Mouse (Mus musculus) B cell, adult 2 months (primary cell): ENCODE data around the gene Znrf1.
"Not testable (repeated sequence)": the region's sequence is repeated elsewhere in the genome, so short reads cannot be mapped to it uniquely, and the experiment has no call there.

Experiments
- DNase-seq, 2 experiments: peaks; one replicate each; pipeline ENCODE4 v3.0.0; 2022

Gene Znrf1

DNA sequence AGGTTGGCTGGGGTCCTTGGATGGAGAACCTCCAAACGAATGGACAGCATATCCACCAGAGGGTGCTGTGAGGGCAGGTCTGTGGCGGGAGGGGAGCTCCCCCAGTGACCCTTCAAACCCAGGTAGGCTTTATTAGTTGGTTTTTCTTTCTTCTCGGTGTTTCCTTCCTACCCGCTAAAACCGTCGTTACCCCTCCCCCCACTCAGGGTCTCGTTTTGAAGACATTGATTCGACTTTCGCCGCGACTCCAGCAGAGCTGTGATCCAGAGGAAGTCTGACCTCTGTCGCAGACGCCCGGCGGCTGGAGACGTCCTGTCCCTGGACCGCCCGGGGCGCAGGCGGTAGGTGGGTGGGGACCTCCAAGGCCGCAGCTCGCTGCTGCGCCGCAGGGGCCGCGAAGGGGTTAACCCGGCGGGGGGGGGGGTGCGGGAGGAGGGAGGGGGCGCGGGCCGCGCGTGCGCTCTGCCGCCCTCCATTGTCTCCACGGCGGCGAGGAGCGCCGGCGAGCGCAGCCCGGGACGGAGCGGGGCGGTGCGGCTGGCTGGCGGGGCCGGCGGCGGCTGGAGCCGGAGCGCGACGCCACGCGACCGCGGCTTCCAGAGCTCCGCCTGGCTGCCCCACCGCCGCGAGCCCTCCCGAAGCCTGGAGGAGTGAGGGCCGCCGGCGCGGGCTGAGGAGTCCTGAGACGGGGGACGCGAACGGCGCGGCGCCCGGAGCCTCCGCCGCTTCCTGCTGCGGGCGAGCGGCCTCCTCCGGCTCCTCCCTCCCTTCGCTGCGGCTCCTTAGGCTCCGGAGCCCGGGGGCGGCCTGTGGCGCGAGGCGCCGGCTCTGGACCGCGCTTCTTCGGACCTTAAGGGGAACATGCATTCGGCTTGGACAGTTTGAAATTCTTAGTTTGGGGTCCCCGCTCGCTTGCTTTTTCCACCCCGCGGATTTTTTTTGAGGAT is at the start of gene Znrf1:
Gene Znrf1 (plus strand): TSS at position 67 of the 947 bp plus-strand sequence.
- DNase-seq: peak; percentile 71 to 72

DNA sequence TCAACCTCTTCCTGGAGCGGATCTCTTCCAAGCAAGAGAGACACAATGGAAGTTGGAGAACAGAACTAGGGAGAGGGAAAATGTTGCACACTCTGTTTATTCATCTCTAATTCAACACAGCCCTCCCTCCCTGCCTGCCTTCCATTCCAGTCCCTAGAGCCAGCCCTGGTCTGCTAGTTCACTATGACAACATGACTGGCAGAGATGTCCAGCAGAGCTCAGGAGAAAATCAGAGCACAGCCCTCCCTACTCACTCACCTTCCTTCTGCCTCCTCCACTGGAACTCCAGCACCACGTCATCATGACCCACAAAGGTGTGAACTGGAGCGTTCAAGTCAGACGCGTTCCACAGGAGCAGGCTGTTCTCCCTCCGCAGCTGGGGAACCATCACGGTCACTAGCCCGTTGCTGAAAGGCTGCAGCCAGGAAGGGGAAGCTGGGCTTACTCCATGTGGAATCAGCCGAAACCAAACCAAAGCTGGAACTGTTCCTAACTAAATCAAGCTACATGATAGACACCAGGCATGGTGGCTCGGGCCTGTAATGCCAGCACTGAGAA is 45.8 kb upstream of the Znrf1 start:
- DNase-seq: no peak

DNA sequence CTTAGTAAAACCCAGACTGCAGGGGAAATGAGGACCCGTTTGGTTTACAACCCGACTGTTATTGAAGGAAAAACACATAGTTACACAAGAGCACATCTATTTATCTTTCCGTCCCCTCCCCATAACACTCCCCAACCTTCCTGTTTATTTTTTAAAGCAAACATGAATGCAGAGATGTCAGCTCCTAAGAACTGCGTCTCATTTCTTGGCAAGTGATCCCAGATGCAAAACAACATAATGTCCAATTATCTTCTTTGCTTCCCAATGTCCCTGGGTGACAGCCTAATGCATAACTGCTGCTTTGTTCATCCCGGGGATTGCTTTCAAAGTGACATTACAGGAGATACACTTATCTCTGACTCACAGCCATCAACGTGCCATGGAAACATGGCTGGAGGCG is 44.7 kb upstream of the Znrf1 start:
- DNase-seq: no peak

DNA sequence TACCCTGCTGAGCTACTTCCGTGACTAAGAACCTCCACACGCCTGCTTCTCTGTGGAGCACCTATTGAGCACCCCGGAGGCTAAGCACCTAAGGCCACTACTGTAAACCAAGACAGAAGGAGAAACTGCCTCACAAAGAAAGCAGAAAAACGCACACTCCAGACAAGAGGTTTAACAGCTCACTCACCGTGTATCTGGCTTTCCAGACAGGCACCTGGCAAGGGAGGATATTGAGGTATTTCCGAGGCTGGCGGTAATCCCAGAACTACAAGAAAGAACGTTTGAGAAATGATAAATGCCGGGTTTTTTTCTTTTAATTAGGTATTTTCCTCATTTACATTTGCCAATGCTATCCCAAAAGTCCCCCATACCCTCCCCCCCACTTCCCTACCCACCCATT is 43.4 kb upstream of the Znrf1 start:
- DNase-seq: no peak

DNA sequence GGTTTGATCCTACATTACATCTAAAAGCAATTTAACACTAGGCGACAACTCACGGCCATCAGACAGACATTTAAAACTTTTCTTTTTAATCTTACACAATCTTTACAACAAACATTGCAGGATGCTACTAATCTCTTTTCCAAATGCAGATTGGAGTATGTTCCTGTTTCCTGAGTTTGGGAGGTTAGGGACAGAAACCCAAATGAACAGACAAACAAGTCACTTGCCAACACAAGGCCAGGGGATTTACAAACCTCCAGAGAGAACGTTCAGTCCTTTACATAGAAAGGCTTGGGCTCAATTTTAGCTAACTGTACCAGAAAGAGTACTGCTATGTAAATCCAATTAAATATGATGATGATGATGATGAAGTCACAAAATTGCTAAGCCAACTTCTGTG is 42.7 kb upstream of the Znrf1 start:
- DNase-seq: no peak

DNA sequence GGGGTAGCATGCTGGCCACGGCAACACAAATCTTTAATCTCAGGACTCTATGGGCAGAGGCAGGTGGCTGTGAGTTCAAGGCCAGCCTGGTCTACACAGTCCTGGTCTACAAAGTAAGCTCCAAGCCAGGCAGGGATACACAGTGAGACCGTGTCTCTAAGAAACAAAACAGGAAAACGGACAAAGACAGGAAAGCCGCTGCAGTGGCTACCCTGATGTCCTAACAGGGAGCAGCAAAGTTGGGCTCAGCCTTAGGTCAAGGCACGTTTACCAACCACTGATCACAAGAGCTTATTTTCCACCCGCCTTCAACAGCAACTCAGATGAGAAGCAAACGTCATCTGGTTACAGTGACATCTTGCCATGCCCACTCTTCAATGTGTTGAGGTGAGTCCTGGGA is 39.6 kb upstream of the Znrf1 start:
- no peak for DNase-seq

DNA sequence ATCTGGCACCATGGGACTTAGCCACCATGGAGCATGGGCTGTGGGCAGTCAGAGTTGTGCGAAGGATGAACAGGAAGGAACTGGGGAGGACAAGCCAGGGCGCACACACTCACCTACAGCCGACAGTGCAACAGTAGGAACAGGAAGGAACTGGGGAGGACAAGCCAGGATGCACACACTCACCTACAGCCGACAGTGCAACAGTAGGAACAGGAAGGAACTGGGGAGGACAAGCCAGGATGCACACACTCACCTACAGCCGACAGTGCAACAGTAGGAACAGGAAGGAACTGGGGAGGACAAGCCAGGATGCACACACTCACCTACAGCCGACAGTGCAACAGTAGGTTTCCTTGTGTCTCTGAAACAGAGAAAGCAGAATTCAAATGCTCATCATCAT is 37.6 kb upstream of the Znrf1 start:
- not testable (repeated sequence) for DNase-seq

DNA sequence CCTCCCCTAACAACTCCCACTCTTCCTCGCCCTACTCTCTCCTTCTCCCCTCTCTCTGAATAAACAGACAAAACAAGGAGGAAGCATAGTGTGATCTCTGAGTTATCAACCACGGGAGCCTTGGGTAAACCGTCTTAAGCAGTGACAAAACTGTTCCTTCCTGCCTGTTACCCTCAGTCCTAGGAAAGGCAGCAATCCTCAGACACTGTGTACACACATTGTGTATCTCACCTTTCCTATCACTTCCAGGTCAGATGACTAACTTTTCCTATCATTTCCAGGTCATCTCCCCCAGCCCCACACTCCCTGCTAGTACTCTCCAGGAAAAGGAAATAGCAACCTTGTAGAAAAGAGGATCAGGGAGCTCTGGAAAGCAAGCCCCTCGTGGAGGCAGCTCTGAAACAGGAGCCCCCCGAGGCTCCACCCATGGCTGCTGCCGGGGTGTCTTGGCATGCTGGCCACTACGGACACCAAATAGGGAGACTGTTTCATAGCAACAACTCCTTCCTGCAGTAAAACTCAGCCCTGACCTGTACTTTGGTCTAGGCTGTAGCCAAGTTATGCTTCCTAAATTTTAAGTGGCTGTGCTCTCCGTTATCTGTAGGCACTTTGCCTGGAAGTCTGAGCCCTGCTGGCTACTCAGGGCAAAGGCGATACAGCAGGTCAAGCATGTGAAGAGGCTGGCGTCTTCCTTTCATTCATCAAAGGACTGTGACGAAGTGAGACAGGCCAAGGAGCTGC is 34.0 kb upstream of the Znrf1 start:
- no peak for DNase-seq

DNA sequence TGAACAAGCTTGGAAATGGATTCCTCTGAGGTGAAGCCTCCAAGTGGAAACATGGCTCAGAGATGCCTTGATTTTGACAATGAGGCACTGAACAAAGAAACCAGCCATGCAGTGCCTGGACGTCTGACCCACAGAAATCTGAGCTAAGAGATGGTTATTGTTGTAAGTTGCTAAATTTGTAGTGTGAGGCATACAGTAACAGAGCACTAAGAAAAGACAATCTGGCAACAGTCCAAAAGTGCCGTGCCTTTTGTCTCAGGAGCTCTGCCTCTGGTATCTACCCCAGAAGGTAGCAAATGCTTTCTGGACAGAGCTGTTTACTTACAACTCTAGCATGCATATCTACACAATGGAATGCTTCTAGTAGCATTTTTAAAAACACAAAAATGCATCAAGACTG is 27.3 kb upstream of the Znrf1 start:
- no peak for DNase-seq

DNA sequence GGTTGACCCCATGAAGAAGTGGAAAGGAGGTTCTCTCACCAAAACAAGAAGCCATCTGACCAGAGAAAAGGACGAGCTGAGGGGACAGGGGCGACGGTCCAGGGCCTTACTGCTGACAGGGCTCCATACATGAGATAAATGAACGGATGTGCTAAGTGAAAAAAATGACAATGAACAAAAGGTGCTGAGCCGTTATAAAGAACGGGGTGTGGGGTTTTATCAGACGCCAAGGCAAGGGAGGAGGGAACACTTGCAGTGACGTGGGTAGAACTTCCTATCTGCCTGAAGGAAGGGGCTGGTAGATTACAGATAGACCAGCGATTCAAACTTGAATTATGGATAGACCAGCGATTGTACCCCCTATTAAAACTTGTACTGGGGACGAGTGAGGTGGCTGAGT is 26.6 kb upstream of the Znrf1 start:
- no peak for DNase-seq

DNA sequence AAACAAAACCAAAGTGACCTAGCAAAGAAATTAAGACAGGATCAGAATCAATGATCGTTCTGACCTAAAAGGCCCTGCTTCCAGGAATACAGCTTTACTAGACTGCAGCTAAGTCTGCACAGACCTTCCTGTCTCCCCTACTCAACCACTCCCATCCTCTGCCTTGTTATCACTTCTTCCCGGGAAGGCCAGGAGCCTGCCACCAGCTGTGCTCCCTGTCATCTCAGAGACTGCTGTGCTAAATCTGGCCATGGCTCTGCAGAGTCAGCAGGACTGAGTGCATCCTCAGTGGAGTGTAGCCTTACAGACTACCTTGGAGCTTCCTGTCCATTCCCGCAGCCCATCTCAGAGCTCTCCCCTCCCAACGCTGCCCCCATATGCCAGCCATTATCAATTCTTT is 25.5 kb upstream of the Znrf1 start:
- no peak for DNase-seq

DNA sequence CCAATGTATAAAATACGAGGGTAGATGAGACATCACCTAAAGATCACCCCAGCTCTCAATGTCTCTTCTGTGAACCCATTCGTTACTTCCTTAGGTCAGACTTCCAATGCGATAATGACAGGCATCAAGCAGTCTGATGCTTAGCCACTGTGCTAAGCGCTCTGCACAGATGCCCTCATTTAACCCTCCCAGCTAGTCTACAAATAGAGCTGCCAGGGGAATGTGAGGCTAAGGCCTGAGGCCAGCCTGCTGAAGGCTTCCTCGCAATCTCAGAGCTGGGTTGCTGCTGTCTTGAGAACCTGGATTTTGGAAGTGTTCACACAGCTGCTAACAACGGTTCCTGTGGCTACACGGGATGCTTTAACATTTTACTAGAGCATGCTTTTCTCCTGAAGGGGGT is 23.0 kb upstream of the Znrf1 start:
- DNase-seq: no peak

DNA sequence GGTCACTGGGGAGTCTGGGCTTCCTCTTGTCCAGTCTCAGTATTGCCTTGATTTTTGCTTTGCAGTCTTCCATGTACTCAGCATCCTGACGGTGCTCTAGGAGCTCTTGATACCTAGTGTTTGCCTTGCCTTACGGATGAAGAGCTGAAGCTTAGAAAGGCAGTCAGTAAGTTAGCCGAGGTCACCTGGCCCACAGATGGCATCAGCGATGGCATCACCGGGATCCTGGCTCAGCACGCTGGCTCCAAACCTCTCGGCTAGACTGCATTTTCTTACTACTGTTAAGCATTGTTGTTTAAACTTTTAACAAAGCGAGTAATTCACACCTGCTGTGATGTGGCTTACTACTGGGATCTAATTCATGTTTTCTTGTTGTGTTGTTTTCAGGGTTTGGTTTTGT is 22.5 kb upstream of the Znrf1 start:
- DNase-seq: no peak

DNA sequence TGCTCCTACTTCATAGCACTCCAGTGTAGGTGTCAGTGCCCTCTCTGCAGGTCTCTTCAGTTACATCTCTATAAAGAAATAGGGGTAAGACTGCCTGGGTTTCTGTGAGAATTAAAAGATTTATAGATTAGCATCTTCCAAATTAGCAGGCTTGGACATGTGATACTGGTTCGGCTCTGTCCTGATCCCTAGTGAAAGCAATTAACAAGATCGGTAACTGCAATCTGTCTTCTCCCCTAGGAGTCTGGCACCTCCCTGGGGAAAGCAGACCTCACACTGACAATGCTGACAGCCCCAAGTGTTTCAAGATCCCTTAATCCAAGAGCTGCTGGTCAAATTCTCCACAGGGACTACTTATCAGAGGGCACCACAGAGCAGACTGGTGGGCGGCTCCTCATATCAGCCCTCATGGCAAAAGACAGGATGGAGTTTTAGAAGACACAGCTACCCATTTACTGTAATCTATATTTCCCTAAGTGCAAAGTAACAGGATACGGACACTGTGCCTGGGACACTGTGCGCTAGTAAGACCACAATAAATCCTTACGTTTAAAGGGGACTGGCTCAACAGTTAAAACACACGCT is 19.4 kb upstream of the Znrf1 start:
- DNase-seq: no peak

DNA sequence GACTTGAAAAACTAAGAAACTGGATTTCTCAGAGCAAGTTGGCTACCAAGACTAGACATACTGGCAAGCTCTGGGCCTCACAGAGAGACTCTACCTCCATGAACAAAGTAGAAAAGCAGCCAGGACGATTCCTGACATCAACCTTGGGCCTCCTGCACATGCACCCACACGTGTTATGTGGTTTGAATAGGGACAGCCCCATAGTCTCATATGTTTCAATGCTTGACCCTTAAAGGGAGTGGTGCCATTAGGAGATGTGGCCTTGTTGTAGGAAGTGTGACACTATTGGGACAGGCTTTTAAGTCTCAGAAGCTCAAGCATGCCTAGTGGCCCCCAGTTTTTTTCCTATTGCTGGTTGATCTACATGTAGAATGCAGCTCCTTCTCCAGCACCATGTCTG is 18.4 kb upstream of the Znrf1 start:
- peak in 1 of 2 experiments; percentile 21 for DNase-seq

DNA sequence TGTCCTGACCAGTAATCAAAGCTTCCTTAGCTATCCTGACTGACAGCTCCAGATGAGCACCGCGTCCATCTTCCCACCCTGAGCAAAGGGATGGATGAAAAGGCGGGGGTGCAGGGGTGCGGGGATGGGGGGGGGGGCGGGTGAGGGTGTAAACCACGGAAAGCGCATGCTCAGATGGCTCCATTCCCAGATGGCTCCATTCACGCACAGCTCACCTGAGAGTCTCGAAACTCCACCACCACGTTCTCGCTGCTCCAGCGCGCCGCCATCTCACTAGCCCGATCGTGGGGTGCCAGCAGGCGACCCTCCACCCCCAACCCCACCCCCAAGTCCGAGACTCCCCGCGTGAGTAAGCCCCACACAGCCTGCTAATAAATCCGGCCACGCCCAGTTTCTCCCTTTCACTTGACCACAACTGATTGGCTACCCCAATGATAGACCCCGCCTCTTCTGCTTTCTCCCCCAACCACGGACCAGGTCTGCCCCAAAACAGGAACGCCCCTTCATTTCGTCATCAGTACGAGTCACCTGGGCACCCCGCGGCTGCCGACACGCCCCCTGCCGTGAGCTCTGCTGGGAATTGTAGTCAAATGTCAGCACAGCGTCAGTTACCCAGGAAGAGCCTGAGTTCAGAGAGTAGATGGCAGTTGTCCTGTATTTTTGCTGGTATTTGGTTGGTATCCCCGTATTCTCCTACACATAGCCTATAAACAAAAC is 14.0 kb upstream of the Znrf1 start, which contains the start of gene Wdr59:
Gene Wdr59 (minus strand): TSS at position 380 of the 717 bp plus-strand sequence.
- peak; percentile 97 to 99 for DNase-seq

DNA sequence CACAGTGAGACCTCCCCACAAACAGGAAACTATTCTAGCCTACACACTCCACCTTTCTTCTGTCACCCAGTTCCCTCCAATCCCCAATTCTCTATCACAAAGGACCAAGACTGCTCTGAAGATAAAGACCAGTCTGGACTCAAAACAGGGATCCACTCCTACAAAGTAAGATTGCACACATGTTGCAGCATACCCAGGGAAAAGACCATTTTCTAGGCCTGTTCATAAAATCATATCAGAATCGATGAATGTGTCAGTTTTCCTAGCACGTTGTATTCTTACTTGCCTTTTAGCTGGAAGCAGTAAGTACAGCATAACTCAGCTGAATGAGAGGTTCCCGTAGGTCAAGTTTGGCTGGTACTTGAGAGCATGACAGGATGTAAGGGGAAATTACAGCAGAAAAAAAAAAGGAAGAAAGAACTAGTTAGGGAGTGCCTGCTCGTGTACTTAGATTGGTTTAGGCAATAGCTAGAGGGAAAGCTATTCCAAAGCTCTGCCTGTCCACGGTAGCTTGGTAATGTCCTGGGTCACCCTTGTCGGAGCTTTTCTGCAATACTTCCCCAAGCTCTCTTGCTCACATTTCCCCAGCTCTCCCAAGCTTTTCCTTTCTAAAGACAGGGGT is 9.4 kb upstream of the Znrf1 start:
- no peak for DNase-seq

DNA sequence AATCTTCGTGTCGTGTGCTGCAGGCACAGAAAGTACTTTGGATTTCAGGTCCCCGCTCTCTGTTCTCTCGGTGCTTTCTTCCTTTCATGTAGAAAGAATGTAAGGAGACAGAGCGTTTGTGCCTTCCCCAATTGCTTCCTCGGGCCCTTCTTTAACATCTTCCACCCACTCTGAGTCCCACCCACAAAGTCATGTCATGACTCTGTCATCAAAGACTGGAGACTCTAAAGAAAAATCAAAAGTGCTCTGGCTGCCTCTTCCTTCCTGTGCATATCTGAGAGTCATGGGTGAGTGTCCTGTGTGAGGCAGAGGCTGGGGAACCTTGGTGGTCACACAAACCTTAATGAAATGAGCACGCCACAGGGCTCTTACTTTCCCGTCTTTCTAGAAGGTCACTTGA is 8.7 kb upstream of the Znrf1 start:
- no peak for DNase-seq

DNA sequence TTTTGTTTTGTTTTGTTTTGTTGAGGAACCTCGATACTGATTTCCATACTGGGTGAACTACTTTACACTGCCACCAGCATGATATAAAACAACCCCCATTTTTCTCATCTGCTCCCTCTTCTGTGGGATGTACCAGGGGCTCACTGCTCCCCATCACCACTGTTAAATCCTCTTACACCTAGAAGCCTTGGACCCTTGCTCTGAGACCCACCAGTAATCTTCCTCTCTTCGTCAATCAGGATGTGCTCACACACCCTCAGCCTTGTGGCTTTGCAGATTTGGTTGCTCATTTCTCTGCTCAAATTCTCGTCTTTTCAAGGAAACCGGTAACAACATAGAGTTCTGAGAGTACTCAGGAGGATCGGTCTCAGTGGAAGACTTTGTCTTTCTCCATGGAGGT is 7.8 kb upstream of the Znrf1 start:
- no peak for DNase-seq

DNA sequence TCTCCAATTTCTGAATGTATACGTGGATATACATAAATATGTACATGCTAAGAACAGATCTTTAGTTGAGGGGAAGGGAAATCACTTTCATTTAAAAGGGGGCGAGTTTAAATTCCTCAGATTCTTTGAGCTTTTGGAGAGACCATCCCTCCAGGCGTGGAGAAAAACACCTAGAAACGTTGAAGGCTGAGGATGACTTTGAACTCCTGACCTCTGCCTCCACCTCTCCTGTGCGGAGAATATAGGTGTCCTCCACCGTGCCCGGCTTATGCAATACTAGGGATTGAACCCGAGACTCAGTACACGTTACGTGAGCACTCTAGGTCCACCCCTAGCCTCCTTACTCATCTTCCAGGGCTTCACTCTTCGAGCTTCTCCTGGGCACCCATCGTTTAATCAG is 4.7 kb upstream of the Znrf1 start:
- no peak for DNase-seq

DNA sequence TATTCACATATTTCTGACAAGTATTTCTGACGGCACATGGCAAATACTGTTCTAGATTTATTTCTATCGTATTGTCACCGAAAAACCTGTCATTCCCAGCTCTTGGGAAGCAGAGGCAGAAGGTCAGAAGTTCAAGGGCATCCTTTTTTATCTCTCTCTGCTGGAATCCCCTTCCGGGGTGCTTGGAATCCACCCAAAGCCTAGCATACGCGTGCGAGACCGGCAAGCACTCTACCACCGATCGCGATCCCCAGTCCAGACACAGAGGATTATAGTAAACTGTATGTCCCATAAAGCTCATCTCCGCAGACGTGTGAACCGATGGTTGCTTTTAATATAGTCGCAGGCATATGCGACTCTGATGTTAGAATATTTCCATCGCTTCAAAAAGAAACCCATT is 4.3 kb upstream of the Znrf1 start:
- DNase-seq: no peak

DNA sequence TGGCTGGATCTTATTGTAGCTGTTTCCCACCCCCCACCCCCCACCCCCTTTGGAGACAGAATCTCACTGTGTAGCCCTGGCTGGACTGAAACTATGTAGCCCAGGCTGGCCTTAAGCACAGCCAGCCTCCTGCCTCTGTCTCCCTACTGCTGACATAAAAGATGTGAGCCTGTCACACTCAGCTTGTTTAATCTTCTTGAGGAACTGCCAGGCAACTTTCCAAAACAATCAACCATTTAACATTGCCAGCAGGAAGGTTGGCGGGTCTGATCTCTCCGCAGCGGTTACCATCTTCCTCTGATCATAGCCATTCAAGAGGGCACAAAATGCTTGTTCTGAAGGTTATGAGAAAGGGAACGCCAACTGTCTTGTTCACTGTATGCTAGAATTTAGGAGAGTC is 2.4 kb upstream of the Znrf1 start:
- DNase-seq: no peak
